Mouse (Mus musculus) lung, postnatal 0 days (tissue): Measurements from ENCODE around the gene Dgkz.

Source experiments
- CTCF ChIP-seq: IDR thresholded peaks from 2 replicates; pipeline ENCODE4 v1.5.1; 2016; ENCODE audit warnings: antibody characterized with exemption, mild to moderate bottlenecking
- EP300 ChIP-seq: IDR thresholded peaks from 2 replicates; pipeline ENCODE4 v1.6.1; 2016; ENCODE audit warnings: antibody characterized with exemption, mild to moderate bottlenecking, control low read depth

GRCm38 (mm10) chr2:91948792-91949241 is 26.8 kb downstream of the Dgkz start:
- no peak for TF ChIP-seq CTCF
- TF ChIP-seq EP300, result no peak
